Mouse (Mus musculus) lung, postnatal 10 days (tissue): ENCODE data around the gene Acer2.
A peak's percentile ranks its signal among the peaks of the same experiment; 100 is the strongest.
"Not testable (repeated sequence)": the region's sequence is repeated elsewhere in the genome, so short reads cannot be mapped to it uniquely, and the experiment has no call there.

Experiments used
- DNase-seq: peaks from one replicate; pipeline ENCODE4 v3.0.0; 2021

Acer2 gene

GRCm38 (mm10) chr4:86874146-86874847 is at the start of gene Acer2:
Gene Acer2, plus strand, starts transcription at chr4:86874396.
- DNase-seq = peak; percentile 96

DNA sequence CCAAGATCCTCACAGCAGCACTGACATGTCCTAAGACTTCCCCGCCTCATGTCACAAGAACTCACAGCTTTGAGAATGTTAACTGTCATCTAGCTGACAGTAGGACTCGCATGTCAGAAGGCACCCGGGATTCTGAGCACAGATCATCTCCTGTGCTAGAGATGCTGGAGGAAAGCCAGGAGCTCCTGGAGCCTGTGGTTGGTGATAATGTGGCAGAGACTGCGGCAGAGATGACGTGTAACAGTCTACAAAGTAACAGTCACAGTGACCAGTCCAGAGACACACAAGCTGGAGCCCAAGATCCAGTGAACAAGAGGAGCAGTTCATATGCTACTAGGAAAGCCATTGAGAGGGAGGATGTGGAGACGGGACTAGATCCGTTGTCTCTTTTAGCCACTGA is 49.1 kb upstream of the Acer2 start:
- no peak for DNase-seq

- DNase-seq = no peak
These were observed 42.3 kb upstream of the Acer2 start for GRCm38 (mm10) chr4:86831896-86832295.

- DNase-seq = not testable (repeated sequence)
These were observed 33.1 kb upstream of the Acer2 start for GRCm38 (mm10) chr4:86841141-86841540.

GRCm38 (mm10) chr4:86845384-86845783 is 28.8 kb upstream of the Acer2 start:
- no peak for DNase-seq

GRCm38 (mm10) chr4:86847246-86847645 is 26.9 kb upstream of the Acer2 start:
- no peak for DNase-seq

DNA sequence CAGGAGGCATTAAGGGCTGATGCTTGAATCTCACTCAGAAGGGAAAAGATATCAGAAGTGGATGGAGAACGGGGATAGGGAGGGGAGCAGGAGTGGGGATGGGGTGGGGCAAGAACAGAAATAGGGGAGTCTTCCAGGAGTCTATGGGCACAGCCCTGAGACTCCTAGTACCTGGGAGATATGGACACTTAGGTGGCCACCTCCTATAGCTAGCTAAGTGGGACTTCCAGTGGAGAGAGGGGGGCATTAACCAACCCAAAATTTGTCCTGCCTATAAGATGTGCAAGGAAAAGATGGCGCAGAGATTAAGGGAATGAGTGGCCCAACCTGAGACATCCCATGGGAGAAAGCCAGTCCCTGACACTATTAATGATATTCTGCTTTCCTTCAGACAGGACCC is 22.9 kb upstream of the Acer2 start:
- no peak for DNase-seq

GRCm38 (mm10) chr4:86852018-86852417 is 22.2 kb upstream of the Acer2 start:
- no peak for DNase-seq

- DNase-seq = no peak
These were observed 21.2 kb upstream of the Acer2 start for GRCm38 (mm10) chr4:86852813-86853590.

- DNase-seq = no peak
These were observed 17.7 kb upstream of the Acer2 start for GRCm38 (mm10) chr4:86856304-86857112.

DNA sequence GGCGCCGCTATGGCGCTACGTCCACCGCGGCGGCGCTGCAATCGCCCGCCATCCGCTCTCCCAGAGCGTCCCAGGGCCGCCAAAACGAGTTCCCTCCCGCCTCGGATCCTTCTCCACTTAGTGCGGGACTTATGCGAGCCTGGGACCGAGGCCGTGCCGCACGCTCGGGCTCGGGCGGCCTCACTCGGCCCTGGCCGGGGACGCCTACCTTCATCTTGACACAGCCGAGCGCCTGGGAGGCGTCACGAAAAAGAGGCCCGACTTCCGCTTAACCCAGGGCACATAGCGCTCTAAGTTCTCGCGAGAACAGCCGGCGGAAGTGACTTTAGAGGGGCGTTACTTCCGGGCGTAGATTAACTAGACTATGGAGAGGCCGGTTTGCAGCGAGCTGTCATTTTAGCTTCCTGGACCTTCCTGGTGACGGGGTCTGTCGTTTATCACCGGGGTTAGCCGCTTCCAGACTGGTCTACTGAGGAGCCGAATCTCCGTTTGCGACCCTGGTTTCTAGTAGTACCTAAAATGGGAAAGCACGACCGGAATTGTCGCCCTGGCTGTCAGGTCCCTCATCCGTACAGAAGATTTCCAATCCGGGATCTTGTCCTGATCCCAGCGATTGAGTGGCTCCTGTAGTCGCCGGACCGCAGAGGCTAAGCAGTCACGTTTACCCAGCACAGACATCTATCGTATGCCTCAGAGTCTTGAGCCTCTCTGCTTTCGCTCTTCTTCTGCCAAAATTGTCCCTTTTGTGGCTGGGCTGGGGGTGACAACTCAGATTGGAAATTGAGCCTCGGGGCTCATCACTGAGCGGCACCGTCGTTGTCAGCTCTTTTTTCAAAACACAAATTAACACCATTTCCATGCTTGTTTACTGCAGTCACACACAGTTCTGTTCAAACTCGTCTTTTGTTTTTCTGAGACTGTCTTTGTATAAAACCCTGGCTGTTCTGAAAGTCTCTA is 16.8 kb upstream of the Acer2 start, which contains the start of gene Rps6:
Rps6 (minus strand) TSS at position 300 of the 957 bp plus-strand sequence.
- peak; percentile 98 for DNase-seq

GRCm38 (mm10) chr4:86858070-86858440 is 16.1 kb upstream of the Acer2 start:
- DNase-seq = no peak

DNA sequence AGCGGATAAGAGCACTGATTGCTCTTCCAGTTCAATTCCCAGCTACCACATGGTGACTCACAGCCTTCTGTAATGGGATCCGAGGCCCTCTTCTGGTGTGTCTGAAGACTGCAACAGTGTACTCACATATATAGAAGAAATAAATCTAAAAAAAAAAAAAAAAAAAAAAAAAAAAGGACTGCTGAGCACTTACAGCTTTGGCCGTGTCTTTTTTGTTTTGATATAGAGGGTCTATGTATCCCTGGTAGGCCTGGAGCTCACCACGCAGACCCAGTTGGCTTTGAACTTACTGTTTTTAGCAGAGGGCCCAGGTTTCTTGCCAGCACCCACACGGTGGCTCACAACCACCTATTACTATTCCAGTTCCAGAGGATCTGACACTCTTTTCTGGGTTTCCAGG is 10.1 kb upstream of the Acer2 start:
- no peak for DNase-seq

DNA sequence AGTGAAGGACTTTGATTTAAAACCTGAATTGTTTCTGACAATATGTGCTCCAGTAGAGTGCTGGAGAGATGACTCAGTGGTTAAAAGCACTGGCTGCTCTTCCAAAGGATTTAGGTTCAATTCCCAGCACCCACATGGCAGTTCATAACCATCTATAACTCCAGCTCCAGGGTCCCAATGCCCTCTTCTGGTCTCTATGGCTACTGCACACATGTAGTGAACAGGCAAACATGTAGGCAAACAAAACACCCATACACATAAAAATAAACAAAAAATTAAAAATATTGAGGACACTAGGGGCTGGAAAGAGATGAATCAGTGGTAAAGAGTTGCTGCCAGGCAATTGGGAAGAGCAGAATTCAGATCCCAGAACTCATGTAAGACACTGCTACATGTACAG is 2.2 kb upstream of the Acer2 start:
- no peak for DNase-seq

GRCm38 (mm10) chr4:86873072-86873471 is 1.1 kb upstream of the Acer2 start:
- DNase-seq = no peak

DNA sequence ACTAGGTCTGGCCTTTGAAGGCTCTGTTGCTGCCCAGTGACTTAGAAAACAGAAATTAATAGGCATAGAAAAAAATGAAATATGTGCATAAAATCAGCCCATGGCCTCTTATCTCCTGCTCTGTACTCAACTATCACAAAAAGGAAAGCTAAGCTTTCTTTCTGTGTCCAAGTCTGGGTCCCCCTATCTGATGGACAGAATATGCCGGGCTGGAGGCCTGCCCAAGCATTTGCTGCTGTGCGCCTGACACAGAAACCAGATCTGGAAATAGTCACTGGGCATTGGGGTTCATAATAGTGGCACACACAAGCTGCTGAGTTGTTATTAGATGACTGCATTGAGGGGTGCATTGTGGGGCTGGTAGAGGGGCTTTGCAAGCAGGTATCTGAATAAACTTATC is 5.3 kb downstream of the Acer2 start:
- DNase-seq = no peak

- no peak for DNase-seq
These were observed 7.0 kb downstream of the Acer2 start for GRCm38 (mm10) chr4:86881178-86881577.

DNA sequence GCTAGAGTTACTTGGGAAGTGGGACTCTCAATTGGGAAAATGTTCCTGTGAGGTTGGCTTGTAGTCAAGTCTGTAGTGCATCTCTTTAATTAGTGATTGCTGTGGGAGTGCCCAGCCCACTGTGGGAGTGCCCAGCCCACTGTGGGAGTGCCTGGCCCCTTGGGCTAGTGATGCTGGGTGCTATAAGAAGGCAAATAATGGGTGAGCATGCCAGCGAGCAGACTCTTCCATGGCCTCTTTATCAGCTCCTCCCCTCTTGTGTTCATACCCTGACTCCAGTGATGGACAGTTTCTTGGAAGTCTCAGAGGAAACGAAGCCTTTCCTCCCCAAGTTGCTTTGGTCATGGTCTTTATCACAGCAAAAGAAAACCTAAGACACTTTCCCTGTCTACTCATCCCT is 8.2 kb downstream of the Acer2 start:
- DNase-seq = no peak

DNA sequence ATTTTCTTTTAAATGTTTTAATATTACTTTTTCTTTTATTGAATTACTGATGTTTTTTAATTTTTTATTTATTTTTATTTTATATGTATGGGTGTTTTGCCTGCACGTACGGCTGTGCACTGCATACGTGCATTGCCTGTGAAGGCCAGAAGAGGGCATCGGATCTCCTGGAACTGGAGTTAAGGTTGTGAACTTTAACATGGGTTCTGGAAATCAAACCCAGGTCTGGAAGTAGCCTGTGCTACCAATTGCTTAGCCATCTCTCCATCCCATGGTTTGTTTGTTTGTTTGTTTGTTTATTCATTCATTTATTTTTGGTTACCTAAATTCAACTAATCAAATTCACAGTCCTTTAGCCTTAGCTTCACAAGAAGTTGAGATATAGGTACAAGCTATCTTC is 10.7 kb downstream of the Acer2 start:
- DNase-seq = peak; percentile 63

DNA sequence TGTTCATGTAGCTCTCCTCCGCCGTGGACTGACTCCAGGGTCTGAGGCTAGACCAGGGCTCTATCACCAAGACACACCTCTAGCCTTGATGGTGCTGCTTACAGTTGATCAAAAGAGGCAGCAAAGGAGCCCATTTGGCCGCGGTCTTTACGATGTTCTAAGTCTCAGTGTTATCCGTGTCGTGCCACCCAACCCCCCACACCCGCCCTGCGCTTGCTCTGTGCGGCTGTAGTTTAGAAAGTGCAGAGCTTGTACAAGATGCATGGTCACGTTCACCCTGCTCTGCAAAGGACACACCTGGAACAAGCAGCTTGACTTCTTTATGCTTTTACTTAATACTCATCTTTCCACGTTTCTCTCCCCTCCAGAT is 11.6 kb downstream of the Acer2 start:
- DNase-seq = no peak

- peak; percentile 87 for DNase-seq
These were observed 12.1 kb downstream of the Acer2 start for GRCm38 (mm10) chr4:86886160-86886878.

GRCm38 (mm10) chr4:86887879-86888278 is 13.7 kb downstream of the Acer2 start:
- no peak for DNase-seq
